Mouse (Mus musculus): ENCODE measurements around the gene Spats2.

DNA sequence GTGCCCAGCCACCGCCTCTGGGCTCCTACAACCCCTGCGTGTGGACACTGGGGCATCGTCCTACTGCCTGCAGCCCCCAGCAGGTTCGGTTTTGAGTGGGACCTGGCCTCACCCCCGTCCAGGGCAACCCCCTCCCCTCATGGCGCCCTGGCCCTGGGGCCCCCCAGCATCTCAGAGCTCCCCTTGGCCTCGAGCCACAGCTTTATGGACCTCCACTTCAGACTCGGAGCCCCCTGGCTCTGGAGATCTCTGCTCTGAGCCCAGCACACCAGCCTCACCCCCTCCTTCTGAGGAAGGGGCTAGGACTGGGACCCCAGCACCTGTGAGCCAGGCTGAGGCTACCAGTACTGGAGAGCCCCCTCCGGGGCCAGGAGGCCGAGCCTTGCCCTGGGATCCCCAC lies 116.3 kb downstream of the Spats2 start:
- no peak for TF ChIP-seq MAX (IDR thresholded peaks at IDR 0.05; ENCODE audit: low read depth)
- no peak for TF ChIP-seq MYOG (IDR thresholded peaks at IDR 0.05; ENCODE audit: control insufficient read depth in 1 of 3, insufficient read depth in 1 of 3, insufficient read length in 2 of 3, low read depth in 2 of 3)
- TF ChIP-seq POLR2A (IDR thresholded peaks at IDR 0.05; ENCODE audit: insufficient read length, low read depth), result no peak
- no peak for TF ChIP-seq CEBPB (IDR thresholded peaks at IDR 0.05; ENCODE audit: insufficient read depth, poor library complexity, severe bottlenecking)
- no peak for TF ChIP-seq REST (IDR thresholded peaks at IDR 0.05; ENCODE audit: insufficient read depth, insufficient read length)
- no peak for TF ChIP-seq MYOD1 (IDR thresholded peaks at IDR 0.05; ENCODE audit: control insufficient read depth in 1 of 3, insufficient read length in 2 of 3, low read depth in 2 of 3)
- TF ChIP-seq TCF12 (IDR thresholded peaks at IDR 0.05; ENCODE audit: insufficient read depth, poor library complexity, severe bottlenecking), result no peak
